Mouse (Mus musculus) liver, postnatal 0 days (tissue): Measurements from ENCODE around the gene Capzb. TPM values are rescaled to one million over a fixed set of nuclear protein-coding genes. Genes with fewer than 3 reads are reported as not detected.

Experiments
- ATAC-seq: fragments of 200-750 bp; cut with Nextera tagmentation; 2 replicates; pipeline ENCODE4 v1.8.0; 2017; ENCODE audit warnings: mild to moderate bottlenecking, moderate library complexity
- DNase-seq: peaks from one replicate; pipeline ENCODE4 v3.0.0-alpha.2; 2016
- H3K27ac ChIP-seq: fragments of 300-500 bp; sonication (generic); 2 replicates; pipeline ENCODE4 v1.5.1; 2014; ENCODE audit warnings: antibody characterized with exemption, moderate library complexity, mild to moderate bottlenecking, low read depth
- H3K27me3 ChIP-seq: fragments of 300-500 bp; sonication (generic); 2 replicates; pipeline ENCODE4 v1.6.1; 2014; ENCODE audit warnings: low read length, control low read depth, mixed read lengths; ENCODE audit not compliant: insufficient read depth
- H3K36me3 ChIP-seq: fragments of 300-500 bp; sonication (generic); replicated peaks from 2 replicates; pipeline ENCODE4 v1.6.1; 2014; ENCODE audit warnings: mild to moderate bottlenecking, control low read depth, low read length, moderate library complexity, mixed read lengths; ENCODE audit not compliant: insufficient read depth
- H3K4me1 ChIP-seq: fragments of 300-500 bp; sonication (generic); 2 replicates; pipeline ENCODE4 v1.6.1; 2014; ENCODE audit warnings: antibody characterized with exemption, mild to moderate bottlenecking, control low read depth; ENCODE audit not compliant: insufficient read depth
- H3K4me2 ChIP-seq: fragments of 300-500 bp; sonication (generic); 2 replicates; pipeline ENCODE4 v1.6.1; 2014; ENCODE audit warnings: low read depth, mild to moderate bottlenecking, low read length, moderate library complexity, mixed read lengths
- H3K4me3 ChIP-seq: fragments of 300-500 bp; sonication (generic); 2 replicates; pipeline ENCODE4 v1.5.1; 2014; ENCODE audit warnings: low read depth, low read length
- H3K9ac ChIP-seq: fragments of 300-500 bp; sonication (generic); replicated peaks from 2 replicates; pipeline ENCODE4 v1.6.1; 2014; ENCODE audit warnings: mild to moderate bottlenecking, moderate library complexity
- H3K9me3 ChIP-seq: fragments of 300-500 bp; sonication (generic); 2 replicates; pipeline ENCODE4 v1.6.1; 2016; ENCODE audit warnings: mild to moderate bottlenecking, control low read depth, low read length, mixed read lengths
- CTCF ChIP-seq: sonication (generic); IDR thresholded peaks from 2 replicates; pipeline ENCODE4 v1.5.1; 2016; ENCODE audit warnings: antibody characterized with exemption, low read depth
- EP300 ChIP-seq: IDR thresholded peaks from 2 replicates; pipeline ENCODE4 v1.6.1; 2016; ENCODE audit warnings: antibody characterized with exemption, low read depth, mild to moderate bottlenecking
- WGBS: fragments of 180-500 bp; shearing (Covaris S2); extraction: QIAGEN DNeasy Blood & Tissue Kit; methylation state at CpG from one replicate; pipeline ENCODE4 v1.1.7; 2014; ENCODE audit not compliant: insufficient replicate concordance; 5-methylcytosine and 5-hydroxymethylcytosine counted together
- microRNA-seq: library from miRNA; unstranded; fragments of <30 nt; microRNA quantifications from one replicate; pipeline ENCODE4, GENCODE M21; 2016
- polyA plus RNA-seq: library from polyadenylated mRNA; unstranded; fragments of >200 nt; fragmentation: Nextera tagmentation; extraction: Ambion mirVana; gene quantifications from 2 replicates; pipeline ENCODE4 v1.2.1, GENCODE M21; 2015

Capzb gene
- polyA plus RNA-seq, 1 experiment from 2014 or later, result 143 TPM

GRCm38 (mm10) chr4:139336822-139337483, 144.3 kb downstream of the Capzb start:
- H3K4me2 ChIP-seq, result peak overlapping the region; percentile 83
- H3K27me3 ChIP-seq, result no peaks in the 10 kb centered on the region
- 12% methylated on average over 24 of the region's 24 CpGs for WGBS
- no peaks in the 10 kb centered on the region for H3K9me3 ChIP-seq
- ATAC-seq (peak; percentile 69), DNase-seq (peak; percentile 95)
- H3K9ac ChIP-seq, result peak overlapping the region; percentile 65
- H3K4me1 ChIP-seq, result peaks cover 24% of the 10 kb centered on the region
- H3K36me3 ChIP-seq, result no peaks in the 10 kb centered on the region
- peak overlapping the region; percentile 49 for H3K4me3 ChIP-seq
- peak overlapping the region; percentile 81 for H3K27ac ChIP-seq
- no peak for TF ChIP-seq EP300
- peak; percentile 98 for TF ChIP-seq CTCF

- no peaks in the 10 kb centered on the region for H3K9me3 ChIP-seq
- DNase-seq, result no peak
- H3K4me2 ChIP-seq, result no peak overlapping the region
- no peak overlapping the region for H3K4me3 ChIP-seq
- WGBS, result 57% methylated on average over 33 of the region's 33 CpGs
- no peak overlapping the region for H3K9ac ChIP-seq
- peaks cover 29% of the 10 kb centered on the region for H3K4me1 ChIP-seq
- H3K27ac ChIP-seq, result no peak overlapping the region
- no peaks in the 10 kb centered on the region for H3K27me3 ChIP-seq
- H3K36me3 ChIP-seq, result no peaks in the 10 kb centered on the region
- TF ChIP-seq EP300 (no peak), CTCF (no peak)
- ATAC-seq, result no peak
Observed at GRCm38 (mm10) chr4:139338145-139338544, 145.4 kb downstream of the Capzb start.

DNA sequence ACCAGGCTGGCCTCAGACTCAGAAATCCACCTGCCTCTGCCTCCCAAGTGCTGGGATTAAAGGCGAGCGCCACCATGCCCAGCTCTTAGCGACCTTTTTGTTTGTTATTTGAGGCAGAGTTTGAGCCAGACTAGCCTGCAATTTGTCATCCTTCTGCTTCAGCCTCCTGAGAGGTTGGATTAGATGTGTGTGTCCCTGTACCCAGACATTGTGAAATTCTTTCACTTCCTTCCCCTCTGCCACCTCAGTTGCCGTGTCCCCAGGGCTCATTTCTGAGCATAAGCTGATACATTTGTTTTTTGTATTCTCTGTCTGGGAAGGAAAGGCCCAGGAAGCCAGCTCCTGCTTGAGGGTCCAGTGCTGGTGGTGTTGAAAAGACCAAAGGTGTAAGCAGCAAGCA, 148.1 kb downstream of the Capzb start:
- Histone ChIP-seq H3K27me3 (no peaks in the 10 kb centered on the region), H3K4me2 (no peak overlapping the region), H3K4me1 (peaks cover 23% of the 10 kb centered on the region), H3K9ac (peak overlapping the region; percentile 26; the same call in 1 of the 2 replicates), H3K27ac (no peak overlapping the region), H3K9me3 (no peaks in the 10 kb centered on the region), H3K36me3 (no peaks in the 10 kb centered on the region), H3K4me3 (no peak overlapping the region)
- WGBS, result 68% methylated on average over 4 of the region's 4 CpGs
- TF ChIP-seq CTCF (no peak), EP300 (no peak)
- DNase-seq, result no peak
- no peak for ATAC-seq

Small RNAs within 50 kb of the gene (microRNA-seq; reads per million reads assigned to microRNA genes)
- gene Gm24245 (not detected), gene Gm25732 (not detected)

Other genes with a start within 250 kb of the Capzb start
- gene Rnf186, start 225.8 kb upstream of the Capzb start, polyA plus RNA-seq, result 0.17 and 0.36 TPM in 2 replicates
- 4.6 and 5.3 TPM in 2 replicates for gene Tmco4, start 220.0 kb upstream of the Capzb start, polyA plus RNA-seq
- gene Htr6, start 117.3 kb upstream of the Capzb start, polyA plus RNA-seq, result not detected in 2 replicates
- gene Nbl1, start 99.9 kb upstream of the Capzb start, polyA plus RNA-seq, result 3.0 and 3.1 TPM in 2 replicates
- 384 and 387 TPM in 2 replicates for gene Minos1, start 61.8 kb upstream of the Capzb start, polyA plus RNA-seq
- 33.1 and 33.9 TPM in 2 replicates for gene Pqlc2, start 117.8 kb downstream of the Capzb start, polyA plus RNA-seq
- 117 and 121 TPM in 2 replicates for gene Akr7a5, start 117.8 kb downstream of the Capzb start, polyA plus RNA-seq
- gene Mrto4, start 159.7 kb downstream of the Capzb start, polyA plus RNA-seq, result 46.2 and 46.7 TPM in 2 replicates
- 6.8 and 8.2 TPM in 2 replicates for gene Emc1, start 159.7 kb downstream of the Capzb start, polyA plus RNA-seq
- gene Ubr4, start 159.7 kb downstream of the Capzb start, polyA plus RNA-seq, result 24.6 and 24.7 TPM in 2 replicates